Mouse (Mus musculus): ENCODE results near the gene Scaf1. TPM values are rescaled to one million over a fixed set of nuclear protein-coding genes. Genes with fewer than 3 reads are reported as not detected.
A peak's percentile ranks its signal among the peaks of the same experiment; 100 is the strongest.

The Scaf1 gene
- polyA plus RNA-seq, 1 experiment from 2014 or later, result 40.0 TPM

DNA sequence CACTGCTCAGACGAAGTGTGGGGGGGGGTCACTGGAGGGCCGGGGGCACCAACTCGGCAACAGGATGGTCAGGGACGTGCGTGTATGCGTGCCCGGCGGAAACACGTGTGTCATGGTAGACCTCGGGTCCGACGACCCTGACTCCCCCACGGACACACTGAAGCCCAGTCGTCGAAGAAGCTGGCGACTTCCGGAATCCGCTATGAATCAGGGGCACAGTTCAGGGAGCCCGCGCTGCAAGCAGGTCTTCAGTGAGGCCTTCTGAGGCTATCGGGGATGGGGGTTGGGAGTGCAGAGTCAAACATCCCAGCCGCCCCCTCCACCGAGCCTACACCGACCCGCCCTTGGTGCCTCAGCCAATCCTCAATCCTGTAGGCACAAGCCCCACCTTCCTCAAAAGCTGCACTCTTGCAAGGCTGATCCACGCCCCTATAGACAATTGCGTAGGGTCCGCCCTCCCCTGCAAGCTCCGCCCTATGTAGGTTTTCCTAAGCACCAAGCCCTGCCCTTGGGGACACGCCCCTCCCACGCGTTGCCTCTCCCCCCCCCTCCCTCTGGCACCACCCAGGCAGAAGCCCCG lies 37.9 kb upstream of the Scaf1 start:
- H3K4me3 ChIP-seq (ENCODE audit: low read depth, low read length), result peak overlapping the region; percentile 92
- H3K27ac ChIP-seq (replicated peaks; ENCODE audit: low read depth, low read length), result peak overlapping the region; percentile 100
- no peaks in the 10 kb centered on the region for H3K9me3 ChIP-seq (replicated peaks; ENCODE audit: control insufficient read depth, low read length)
- peak overlapping the region; percentile 95 for H3K9ac ChIP-seq (replicated peaks; ENCODE audit: low read length)
- under 1% methylated on average over 33 of the region's 33 CpGs for WGBS
- no peaks in the 10 kb centered on the region for H3K27me3 ChIP-seq (ENCODE audit: control insufficient read depth, insufficient read depth, low read length)
- peaks cover 10% of the 10 kb centered on the region for H3K36me3 ChIP-seq (replicated peaks; ENCODE audit: control insufficient read depth, insufficient read depth, low read depth, low read length)
- peak; percentile 93 for ATAC-seq (replicated peaks; ENCODE audit: insufficient number of reproducible peaks, low FRiP score, low TSS enrichment, low read depth)
- DNase-seq (ENCODE audit: low spot score), result peak; percentile 97
- H3K4me1 ChIP-seq (ENCODE audit: control insufficient read depth, insufficient read depth, low read length), result peaks cover 5% of the 10 kb centered on the region; the same call in 1 of the 2 replicates
- H3K4me2 ChIP-seq (ENCODE audit: low read depth, low read length), result peak overlapping the region; percentile 94

DNA sequence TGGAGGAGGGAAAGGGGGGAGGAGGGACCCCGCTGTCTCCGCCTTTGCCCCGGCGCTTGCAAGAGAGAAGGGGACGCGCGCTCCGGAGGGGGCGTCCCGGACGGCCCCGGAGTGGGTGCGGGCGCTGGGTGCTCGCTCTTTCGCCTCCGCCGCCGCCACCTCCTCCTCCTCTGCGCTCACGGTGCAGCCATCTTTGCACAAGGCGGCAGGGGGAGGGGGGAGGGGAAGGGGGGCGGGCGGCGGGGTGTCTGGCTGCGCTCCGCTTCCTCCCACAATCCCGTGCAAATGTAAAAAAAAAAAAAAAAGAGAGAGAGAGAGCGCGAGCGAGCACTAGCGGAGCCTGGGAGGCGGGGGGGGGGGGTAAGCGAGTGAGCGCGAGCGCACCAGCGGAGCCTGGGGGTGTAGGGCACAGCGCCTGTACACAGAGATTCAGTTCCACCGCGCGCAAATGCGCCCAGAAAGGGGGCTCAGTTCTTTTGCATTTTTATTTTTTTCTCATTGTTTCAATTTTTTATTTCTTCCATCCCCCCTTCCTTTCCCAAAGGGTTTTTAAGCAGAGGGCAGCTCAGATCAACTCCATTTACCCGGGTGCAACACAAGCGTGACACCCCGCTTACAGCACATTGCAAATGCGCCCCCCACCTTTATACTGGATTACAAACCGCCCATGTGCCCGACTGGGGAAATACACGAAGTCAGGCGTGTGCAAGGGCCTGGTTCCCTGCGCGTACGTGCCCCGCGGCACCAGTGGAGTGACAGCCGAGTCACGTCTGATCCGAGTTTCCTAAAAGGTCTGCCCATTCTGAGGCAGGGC lies 37.2 kb upstream of the Scaf1 start:
- Histone ChIP-seq H3K27ac (replicated peaks; ENCODE audit: low read depth, low read length) (peak overlapping the region; percentile 100), H3K4me1 (ENCODE audit: control insufficient read depth, insufficient read depth, low read length) (peaks cover 5% of the 10 kb centered on the region; the same call in 1 of the 2 replicates), H3K36me3 (replicated peaks; ENCODE audit: control insufficient read depth, insufficient read depth, low read depth, low read length) (peaks cover 17% of the 10 kb centered on the region), H3K27me3 (ENCODE audit: control insufficient read depth, insufficient read depth, low read length) (no peaks in the 10 kb centered on the region), H3K4me2 (ENCODE audit: low read depth, low read length) (peak overlapping the region; percentile 94), H3K9ac (replicated peaks; ENCODE audit: low read length) (peak overlapping the region; percentile 95), H3K4me3 (ENCODE audit: low read depth, low read length) (peak overlapping the region; percentile 92), H3K9me3 (replicated peaks; ENCODE audit: control insufficient read depth, low read length) (no peaks in the 10 kb centered on the region)
- DNase-seq (ENCODE audit: low spot score), result peak; percentile 85
- WGBS, result under 1% methylated on average over 30 of the region's 59 CpGs
- peak; percentile 53 for ATAC-seq (replicated peaks; ENCODE audit: insufficient number of reproducible peaks, low FRiP score, low TSS enrichment, low read depth)

DNA sequence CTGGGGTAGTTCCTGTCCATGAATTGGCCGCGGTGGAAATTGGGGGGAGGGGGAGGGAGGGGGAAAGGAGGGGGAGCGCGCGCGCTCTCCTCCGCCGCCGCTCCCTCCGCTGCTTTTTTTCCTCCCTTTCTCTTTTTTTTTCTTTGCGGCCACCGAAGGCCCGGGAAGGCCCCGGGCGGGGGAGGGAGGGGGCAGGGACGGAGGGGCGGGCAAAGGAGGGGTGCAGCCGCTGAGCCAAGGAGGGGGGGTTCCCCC lies 36.6 kb upstream of the Scaf1 start, which contains the start of gene Prr12:
TSS of gene Prr12 (minus strand) at position 20 of the 255 bp plus-strand sequence.
- Histone ChIP-seq H3K36me3 (replicated peaks; ENCODE audit: control insufficient read depth, insufficient read depth, low read depth, low read length) (peaks cover 22% of the 10 kb centered on the region), H3K27ac (replicated peaks; ENCODE audit: low read depth, low read length) (peak within 1 kb of the TSS; percentile 100), H3K27me3 (ENCODE audit: control insufficient read depth, insufficient read depth, low read length) (no peaks in the 10 kb centered on the region), H3K4me2 (ENCODE audit: low read depth, low read length) (peak within 1 kb of the TSS; percentile 94), H3K9me3 (replicated peaks; ENCODE audit: control insufficient read depth, low read length) (no peaks in the 10 kb centered on the region), H3K9ac (replicated peaks; ENCODE audit: low read length) (peak within 1 kb of the TSS; percentile 95), H3K4me1 (ENCODE audit: control insufficient read depth, insufficient read depth, low read length) (peaks cover 5% of the 10 kb centered on the region; the same call in 1 of the 2 replicates), H3K4me3 (ENCODE audit: low read depth, low read length) (peak within 1 kb of the TSS; percentile 92)
- WGBS, result 0% methylated on average over 9 of the region's 18 CpGs
- DNase-seq (ENCODE audit: low spot score) (peak; percentile 74), ATAC-seq (replicated peaks; ENCODE audit: insufficient number of reproducible peaks, low FRiP score, low TSS enrichment, low read depth) (no peak)

DNA sequence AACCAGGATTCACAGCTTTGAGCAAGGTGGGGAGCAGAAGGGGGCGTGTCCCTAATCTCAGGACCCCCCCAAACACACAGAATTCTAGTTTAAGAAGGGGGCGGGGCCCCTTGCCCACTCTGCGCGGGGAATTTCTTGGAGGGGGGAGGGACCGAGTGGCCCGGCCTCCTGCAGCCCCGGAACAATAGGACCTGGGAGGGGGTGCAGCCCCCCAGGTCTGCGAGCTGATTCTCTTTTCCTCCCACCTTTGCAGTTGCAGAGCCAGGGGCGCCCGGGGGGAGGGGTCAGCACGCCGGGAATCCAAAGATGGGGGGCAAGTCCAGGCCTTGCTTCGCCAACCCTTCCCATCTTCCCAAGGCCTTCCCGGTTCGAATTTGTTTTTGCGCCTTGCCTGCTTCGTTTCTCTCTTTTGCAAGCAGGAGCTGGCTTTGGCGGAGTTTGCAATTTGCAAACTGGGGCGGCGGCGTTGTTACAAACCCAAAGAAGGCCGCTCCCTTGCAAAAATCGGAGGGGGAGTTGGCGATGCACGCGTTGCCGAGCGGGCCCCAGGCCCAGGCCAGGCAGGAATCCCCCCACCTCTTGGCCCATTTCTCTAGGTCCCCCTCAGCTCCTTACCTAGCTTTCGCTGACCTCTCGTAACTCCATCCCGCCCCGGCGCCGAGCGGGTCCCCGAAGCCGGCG lies 36.2 kb upstream of the Scaf1 start:
- under 1% methylated on average over 32 of the region's 38 CpGs for WGBS
- ATAC-seq (replicated peaks; ENCODE audit: insufficient number of reproducible peaks, low FRiP score, low TSS enrichment, low read depth), result no peak
- Histone ChIP-seq H3K4me3 (ENCODE audit: low read depth, low read length) (peak overlapping the region; percentile 92), H3K27ac (replicated peaks; ENCODE audit: low read depth, low read length) (peak overlapping the region; percentile 100), H3K4me2 (ENCODE audit: low read depth, low read length) (peak overlapping the region; percentile 94), H3K36me3 (replicated peaks; ENCODE audit: control insufficient read depth, insufficient read depth, low read depth, low read length) (peaks cover 27% of the 10 kb centered on the region), H3K9me3 (replicated peaks; ENCODE audit: control insufficient read depth, low read length) (no peaks in the 10 kb centered on the region), H3K9ac (replicated peaks; ENCODE audit: low read length) (peak overlapping the region; percentile 95), H3K4me1 (ENCODE audit: control insufficient read depth, insufficient read depth, low read length) (peaks cover 5% of the 10 kb centered on the region; the same call in 1 of the 2 replicates), H3K27me3 (ENCODE audit: control insufficient read depth, insufficient read depth, low read length) (no peaks in the 10 kb centered on the region)
- DNase-seq (ENCODE audit: low spot score), result peak; percentile 53

DNA sequence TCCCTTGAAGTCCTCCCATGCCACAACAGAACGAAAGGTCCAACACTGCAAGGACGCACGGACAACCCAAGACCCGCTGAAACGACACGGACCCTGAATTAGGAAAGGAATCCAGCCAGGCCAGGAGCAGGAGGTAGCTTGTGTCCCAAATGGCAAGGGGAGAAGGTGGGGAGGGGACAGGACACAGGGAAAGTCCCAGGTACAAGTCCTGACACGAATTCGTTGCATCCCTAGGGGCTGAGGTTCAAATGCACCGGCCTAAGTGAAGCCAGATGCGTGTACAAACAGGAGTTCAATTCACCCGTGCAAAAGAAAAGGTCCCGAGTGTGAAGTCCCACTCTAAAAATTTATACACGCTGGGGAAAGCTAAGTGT lies 35.4 kb upstream of the Scaf1 start:
- WGBS, result 1% methylated on average over 13 of the region's 13 CpGs
- no peaks in the 10 kb centered on the region for H3K27me3 ChIP-seq (ENCODE audit: control insufficient read depth, insufficient read depth, low read length)
- H3K27ac ChIP-seq (replicated peaks; ENCODE audit: low read depth, low read length), result peak overlapping the region; percentile 100
- H3K4me2 ChIP-seq (ENCODE audit: low read depth, low read length), result peak overlapping the region; percentile 94
- no peaks in the 10 kb centered on the region for H3K9me3 ChIP-seq (replicated peaks; ENCODE audit: control insufficient read depth, low read length)
- peak overlapping the region; percentile 92 for H3K4me3 ChIP-seq (ENCODE audit: low read depth, low read length)
- ATAC-seq (replicated peaks; ENCODE audit: insufficient number of reproducible peaks, low FRiP score, low TSS enrichment, low read depth) (no peak), DNase-seq (ENCODE audit: low spot score) (peak; percentile 46)
- H3K4me1 ChIP-seq (ENCODE audit: control insufficient read depth, insufficient read depth, low read length), result peaks cover 5% of the 10 kb centered on the region; the same call in 1 of the 2 replicates
- H3K9ac ChIP-seq (replicated peaks; ENCODE audit: low read length), result peak overlapping the region; percentile 95
- peaks cover 34% of the 10 kb centered on the region for H3K36me3 ChIP-seq (replicated peaks; ENCODE audit: control insufficient read depth, insufficient read depth, low read depth, low read length)

DNA sequence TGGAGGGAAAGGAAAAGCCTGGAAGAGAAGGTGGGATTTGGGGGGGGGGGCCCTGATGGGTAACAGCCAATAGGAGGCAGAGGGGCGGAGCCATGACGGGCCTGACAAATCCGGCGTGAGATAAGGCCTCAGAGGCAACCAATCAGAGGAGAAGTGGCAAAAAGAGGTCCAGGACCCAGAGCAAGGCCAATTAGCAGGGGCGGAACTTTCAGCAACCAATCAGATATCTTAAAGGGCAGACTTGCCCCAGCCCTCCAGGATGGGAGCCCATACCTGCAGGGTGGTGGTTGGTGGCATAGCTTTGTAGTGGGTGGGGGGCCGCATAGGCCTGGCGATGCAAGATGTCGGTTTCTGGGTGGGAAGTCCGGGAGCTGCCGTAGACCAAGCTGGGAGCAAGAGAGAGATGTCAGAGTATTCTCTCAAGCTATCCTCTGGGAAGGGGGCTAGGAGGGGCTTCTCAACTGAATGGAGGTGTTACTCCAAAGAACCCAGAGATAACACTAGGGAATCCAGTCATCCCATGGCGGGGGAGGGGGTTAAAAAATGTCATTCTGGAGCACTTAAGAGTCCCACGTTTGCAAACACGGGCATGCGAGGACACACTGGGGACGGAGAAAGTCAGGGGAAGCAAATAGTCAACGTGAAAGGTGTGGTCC lies 34.9 kb upstream of the Scaf1 start:
- peak overlapping the region; percentile 94 for H3K4me2 ChIP-seq (ENCODE audit: low read depth, low read length)
- WGBS, result 1% methylated on average over 16 of the region's 16 CpGs
- peaks cover 5% of the 10 kb centered on the region; the same call in 1 of the 2 replicates for H3K4me1 ChIP-seq (ENCODE audit: control insufficient read depth, insufficient read depth, low read length)
- H3K9me3 ChIP-seq (replicated peaks; ENCODE audit: control insufficient read depth, low read length), result no peaks in the 10 kb centered on the region
- peak overlapping the region; percentile 92 for H3K4me3 ChIP-seq (ENCODE audit: low read depth, low read length)
- H3K36me3 ChIP-seq (replicated peaks; ENCODE audit: control insufficient read depth, insufficient read depth, low read depth, low read length), result peaks cover 38% of the 10 kb centered on the region
- H3K27ac ChIP-seq (replicated peaks; ENCODE audit: low read depth, low read length), result peak overlapping the region; percentile 25; the same call in 1 of the 2 replicates
- H3K27me3 ChIP-seq (ENCODE audit: control insufficient read depth, insufficient read depth, low read length), result no peaks in the 10 kb centered on the region
- peak; percentile 94 for DNase-seq (ENCODE audit: low spot score)
- peak; percentile 20; the same call in 1 of the 2 replicates for ATAC-seq (replicated peaks; ENCODE audit: insufficient number of reproducible peaks, low FRiP score, low TSS enrichment, low read depth)
- peak overlapping the region; percentile 95 for H3K9ac ChIP-seq (replicated peaks; ENCODE audit: low read length)

DNA sequence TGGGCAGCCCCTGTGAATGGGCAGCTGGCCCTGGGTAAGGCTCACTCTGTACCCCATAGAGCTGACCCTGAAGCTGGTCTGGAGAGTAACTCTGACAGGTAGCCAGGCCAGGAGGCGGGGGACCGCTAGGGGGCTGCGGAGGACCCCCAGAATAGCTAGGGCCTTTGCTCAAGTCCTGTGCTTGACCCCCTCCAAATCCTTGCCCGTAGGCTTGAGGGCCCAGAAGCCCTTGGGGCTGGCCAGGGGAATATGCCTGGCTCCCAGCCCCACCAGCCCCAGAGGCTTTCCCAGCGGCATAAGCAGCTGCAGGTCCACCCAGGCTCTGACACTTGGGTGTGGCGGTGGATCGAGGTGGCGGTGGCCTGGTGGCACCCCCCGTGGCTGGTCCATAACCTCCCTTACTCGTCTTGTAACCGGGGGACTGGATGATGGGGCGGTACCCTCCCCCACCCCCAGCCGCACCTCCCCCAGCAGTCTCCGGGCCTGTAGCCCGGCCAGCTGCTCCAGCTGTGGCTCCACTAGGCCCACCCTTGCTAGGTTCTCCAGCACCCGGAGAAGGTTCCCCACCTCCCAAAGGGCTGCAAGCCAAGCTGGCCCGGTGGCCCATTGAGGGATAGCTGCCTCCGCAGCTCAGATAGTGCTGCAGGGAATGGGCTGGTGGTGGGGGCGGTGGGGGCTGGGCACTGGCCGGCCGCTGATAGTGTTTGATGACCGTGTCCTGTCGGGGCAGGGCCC lies 32.9 kb upstream of the Scaf1 start:
- no peaks in the 10 kb centered on the region for H3K9me3 ChIP-seq (replicated peaks; ENCODE audit: control insufficient read depth, low read length)
- peaks cover 49% of the 10 kb centered on the region for H3K36me3 ChIP-seq (replicated peaks; ENCODE audit: control insufficient read depth, insufficient read depth, low read depth, low read length)
- no peak overlapping the region for H3K4me3 ChIP-seq (ENCODE audit: low read depth, low read length)
- H3K27ac ChIP-seq (replicated peaks; ENCODE audit: low read depth, low read length), result no peak overlapping the region
- DNase-seq (ENCODE audit: low spot score), result no peak
- no peaks in the 10 kb centered on the region for H3K27me3 ChIP-seq (ENCODE audit: control insufficient read depth, insufficient read depth, low read length)
- no peak overlapping the region for H3K4me2 ChIP-seq (ENCODE audit: low read depth, low read length)
- peaks cover 5% of the 10 kb centered on the region; the same call in 1 of the 2 replicates for H3K4me1 ChIP-seq (ENCODE audit: control insufficient read depth, insufficient read depth, low read length)
- no peak overlapping the region for H3K9ac ChIP-seq (replicated peaks; ENCODE audit: low read length)
- 96% methylated on average over 23 of the region's 23 CpGs for WGBS
- ATAC-seq (replicated peaks; ENCODE audit: insufficient number of reproducible peaks, low FRiP score, low TSS enrichment, low read depth), result no peak

All from embryonic facial prominence, embryonic 11.5 days (tissue).